Mouse (Mus musculus) left cerebral cortex, adult 9 months (tissue): Measurements from ENCODE around the gene Gan.
A peak's percentile ranks its signal among the peaks of the same experiment; 100 is the strongest.

Experiments used
- DNase-seq, 2 experiments: peaks; one replicate each; pipeline ENCODE4 v3.0.0; 2022; ENCODE audit warnings: low spot score in 2 of 2

Gan gene

DNA sequence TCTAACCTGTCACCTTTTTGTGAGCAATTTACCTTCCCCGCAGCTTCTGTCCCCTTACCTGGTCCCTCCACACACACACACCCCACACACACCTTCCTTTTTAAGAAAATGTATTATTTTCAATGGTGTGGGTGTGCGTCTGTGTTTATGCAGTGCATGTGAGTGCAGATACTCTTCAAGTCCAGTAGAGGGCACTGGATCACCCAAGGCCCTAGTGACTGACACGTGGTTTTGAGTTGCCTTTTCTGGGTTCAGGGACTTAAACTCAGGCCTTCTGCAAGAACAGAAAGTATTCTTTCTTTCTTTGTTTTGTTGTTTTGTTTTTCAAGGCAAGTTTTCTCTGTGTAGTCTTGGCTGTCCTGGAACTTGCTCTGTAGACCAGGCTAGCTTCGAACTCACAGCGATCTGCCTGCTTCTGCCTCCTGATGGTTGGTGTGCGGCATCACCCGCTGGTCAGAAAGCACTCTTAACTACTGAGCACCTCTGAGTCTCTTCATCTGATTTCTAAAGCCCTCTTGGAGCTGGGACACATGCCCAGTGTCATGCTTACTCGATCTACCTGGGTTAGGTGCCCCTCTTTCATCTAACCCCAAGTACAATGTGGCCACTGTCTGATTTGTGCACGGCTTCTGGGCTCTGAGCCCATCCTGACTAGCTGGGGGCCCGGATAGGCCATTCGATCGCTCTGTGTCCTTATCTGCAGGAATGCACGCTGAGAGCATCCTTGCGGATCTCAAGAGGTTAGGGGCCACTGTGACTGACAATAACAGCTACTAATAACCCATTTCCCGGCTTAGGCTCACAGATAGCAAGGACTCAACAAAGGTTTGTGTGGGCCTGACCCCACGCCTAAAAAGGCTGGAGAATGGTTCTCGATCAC lies 95.7 kb downstream of the Gan start:
- DNase-seq, result no peak

DNA sequence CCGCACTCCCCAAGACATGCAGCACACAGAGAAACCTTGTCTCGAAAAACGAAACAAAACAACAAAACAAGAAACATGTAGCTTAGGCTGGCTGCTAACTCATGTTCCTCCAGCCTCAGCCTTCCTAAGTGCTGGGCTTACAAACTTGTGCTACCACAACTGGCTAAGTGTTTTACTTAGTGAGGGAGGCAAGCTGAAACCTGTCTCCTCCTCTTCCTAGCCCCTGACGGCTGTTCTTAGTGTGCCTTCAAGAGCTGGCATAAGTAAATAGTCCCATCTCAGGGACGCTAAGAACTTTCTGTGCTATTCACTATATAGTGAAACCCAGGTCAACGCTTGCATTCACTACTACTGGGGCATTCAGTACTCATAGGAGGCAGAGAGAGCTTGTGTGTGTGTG lies 96.6 kb downstream of the Gan start:
- DNase-seq, result no peak

DNA sequence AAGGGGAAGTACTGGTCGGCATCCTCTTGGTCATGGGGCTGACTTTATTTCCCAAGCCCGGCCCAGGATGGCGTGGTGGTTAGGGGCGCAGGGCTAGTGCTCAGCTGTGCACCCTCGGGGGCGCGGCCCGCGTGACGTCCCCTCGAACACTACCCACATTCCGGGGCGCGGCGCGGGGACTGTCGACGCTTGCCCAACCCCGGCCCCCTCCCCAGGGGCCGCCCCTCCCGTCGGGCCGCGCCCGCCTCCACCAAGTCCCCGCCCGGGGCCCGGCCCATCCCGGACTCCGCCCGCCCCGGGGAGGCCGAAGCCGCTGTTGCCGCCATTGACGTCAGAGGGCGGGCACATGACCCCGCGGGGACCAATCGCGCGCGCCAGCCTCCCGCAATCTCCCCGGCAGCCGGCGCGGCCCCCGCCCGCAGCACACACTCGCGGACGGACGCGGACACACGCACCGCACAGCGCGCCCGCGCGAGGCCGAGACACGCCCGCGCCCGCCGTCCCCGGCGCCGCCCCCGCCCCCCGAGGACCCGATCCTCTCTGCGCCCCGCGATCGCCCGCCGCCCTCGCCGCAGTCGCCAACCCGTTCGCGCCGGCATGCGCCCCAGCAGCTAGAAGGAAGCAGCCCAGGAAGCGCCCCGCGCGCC lies 98.5 kb downstream of the Gan start:
- DNase-seq, result peak; percentile 83 to 92

DNA sequence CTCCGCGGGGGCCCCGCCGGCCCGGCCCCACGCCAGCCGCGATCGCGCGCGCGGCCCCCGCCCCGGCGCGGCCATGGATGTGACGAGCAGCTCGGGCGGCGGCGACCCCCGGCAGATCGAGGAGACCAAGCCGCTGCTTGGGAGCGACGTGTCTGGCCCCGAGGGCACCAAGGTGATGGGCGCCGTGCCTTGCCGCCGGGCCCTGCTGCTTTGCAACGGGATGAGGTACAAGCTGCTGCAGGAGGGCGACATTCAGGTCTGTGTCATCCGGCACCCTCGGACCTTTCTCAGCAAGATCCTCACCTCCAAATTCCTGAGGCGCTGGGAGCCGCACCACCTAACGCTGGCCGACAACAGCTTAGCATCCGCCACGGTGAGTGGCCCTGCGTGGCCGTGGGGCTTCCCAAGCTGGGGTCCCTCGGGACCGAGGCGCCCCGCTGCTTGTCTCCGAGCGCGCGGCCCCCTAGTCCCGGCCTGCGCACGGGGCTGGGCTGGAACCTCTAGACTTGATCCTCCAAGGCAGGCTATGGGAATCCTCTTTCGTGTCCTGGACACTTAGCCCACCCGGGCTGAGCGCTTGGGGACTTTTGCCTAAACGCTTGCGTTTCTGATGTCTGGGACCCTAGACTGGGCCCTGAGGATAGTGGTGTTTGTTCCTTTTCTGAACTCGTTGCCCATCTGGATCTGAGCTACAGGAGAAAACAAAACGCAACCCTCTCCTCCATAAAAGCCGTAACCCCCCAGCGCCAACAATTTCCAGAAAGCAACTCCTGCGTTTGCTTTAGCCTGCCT lies 99.3 kb downstream of the Gan start, which contains the start of gene Cmip:
Gene Cmip, plus strand, starts transcription at position 36 of the 792 bp plus-strand sequence.
- peak in 1 of 2 experiments; percentile 46 for DNase-seq

DNA sequence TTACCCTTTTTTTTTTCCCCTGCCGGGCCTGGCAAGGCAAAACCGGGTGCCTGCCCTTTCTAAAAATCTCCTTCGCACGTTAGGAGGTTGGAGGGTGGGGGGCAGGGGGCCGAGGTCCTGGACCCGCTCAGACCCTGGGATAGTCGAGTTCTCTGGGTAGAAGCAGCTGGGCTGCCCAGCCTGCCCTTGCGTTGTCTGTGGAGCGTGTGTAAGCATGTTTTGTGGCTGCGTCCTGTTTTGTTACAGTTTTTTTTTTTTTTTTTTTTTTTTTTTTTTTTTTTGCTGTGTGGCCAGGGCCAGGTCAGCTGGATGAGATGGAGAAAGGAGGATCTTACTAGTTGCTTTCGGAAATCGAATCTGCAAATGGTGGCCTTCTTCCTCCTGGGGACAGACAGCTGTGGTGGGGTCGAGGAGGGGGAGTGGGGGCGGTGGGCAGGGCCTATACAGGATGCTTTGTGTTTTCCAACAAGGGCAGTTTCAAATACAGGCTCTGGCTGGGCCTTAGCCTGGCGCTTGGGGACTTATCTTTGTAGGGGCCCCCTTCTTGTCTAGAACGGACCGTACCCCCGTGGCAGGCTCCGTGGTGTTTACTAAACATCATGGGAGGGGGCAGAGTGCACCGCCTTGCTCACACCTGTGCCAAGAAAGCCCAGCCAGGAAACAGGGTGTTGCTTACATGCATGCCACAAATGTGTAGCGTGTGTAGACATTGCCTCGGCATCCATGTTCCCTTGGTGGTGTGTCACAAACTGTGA lies 100.1 kb downstream of the Gan start:
- DNase-seq, result no peak

DNA sequence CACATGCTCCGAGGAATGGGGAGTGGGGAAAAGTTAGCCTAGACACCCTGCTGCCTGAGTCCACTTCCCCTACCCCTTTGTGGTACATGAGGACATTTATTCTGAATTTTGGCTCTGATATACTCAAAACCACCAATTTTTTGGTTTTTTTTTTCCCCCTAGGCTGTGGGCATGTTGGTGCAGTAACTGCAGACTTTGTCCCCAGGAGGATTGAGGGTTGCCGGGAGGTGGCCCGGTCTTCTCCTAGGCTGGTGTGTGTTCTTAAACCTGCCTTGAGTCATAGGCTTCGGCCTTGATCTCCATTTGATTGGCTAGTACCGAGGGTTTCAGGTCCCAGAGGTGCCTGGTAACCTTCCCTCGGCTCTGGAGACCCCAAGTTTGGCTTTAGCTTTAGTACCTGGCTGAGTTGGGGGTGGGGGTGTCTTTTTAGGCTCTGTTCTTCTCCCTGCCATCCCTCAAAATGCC lies 100.7 kb downstream of the Gan start:
- no peak for DNase-seq

DNA sequence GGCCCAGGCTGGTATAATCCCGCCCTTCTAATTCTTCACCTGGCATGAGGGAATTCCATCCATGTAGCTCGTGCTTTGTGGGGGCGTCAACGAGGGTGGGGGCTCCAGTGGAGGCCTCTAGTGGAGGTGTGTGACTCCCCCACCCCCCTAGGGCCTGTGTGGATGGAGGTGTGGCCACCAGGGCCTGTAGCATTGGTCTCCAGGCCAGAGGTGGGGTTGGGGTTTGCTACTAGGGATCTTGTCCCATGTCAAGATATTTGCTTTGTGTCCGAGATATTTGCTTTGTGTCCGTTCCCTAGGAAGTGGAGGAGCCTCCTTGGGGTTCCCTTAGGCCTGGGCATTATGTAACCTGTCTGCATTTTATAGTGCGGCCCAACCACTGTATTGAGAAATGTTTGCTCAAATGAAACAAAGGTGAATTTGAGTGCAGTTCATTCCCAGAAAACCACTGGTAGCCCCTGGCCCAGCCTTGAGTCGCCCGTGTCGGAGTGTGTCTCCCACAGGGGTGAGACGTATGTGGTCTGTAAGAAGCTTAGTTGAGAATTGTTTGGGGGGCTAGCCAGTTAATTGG lies 101.6 kb downstream of the Gan start:
- DNase-seq, result no peak

DNA sequence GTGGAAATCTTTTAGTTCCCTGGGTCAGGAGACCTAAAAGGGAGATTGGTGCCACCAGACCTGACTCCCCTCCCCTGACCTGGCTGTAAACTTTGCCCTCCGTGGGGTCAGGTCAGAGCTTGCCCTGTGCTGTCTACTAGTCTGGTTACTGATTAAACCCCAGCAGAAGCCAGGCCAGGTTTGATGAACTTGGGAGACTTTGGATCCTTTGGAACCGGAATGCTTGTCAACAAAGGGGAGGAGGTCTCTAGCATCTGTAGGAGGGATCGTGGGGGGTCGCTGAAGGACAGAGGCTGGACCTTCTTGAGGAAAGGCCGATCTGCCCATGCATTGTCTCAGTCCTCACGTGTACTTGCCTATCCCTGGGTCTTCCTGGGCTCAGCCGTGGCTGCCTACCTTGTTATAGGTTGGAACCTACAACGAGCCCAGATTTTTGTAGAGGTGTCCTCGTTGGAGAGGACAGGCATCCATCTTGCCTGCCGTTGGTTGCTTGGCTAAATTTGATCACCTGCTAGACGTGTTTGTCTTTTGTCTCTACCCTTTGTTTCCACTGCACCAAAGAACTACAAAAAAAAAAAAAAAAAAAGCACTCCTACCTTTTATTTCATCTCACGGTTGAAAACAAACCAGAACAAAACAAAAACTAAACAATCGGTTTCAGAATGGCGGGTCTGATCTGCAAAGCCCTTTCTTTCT lies 102.4 kb downstream of the Gan start:
- no peak for DNase-seq

DNA sequence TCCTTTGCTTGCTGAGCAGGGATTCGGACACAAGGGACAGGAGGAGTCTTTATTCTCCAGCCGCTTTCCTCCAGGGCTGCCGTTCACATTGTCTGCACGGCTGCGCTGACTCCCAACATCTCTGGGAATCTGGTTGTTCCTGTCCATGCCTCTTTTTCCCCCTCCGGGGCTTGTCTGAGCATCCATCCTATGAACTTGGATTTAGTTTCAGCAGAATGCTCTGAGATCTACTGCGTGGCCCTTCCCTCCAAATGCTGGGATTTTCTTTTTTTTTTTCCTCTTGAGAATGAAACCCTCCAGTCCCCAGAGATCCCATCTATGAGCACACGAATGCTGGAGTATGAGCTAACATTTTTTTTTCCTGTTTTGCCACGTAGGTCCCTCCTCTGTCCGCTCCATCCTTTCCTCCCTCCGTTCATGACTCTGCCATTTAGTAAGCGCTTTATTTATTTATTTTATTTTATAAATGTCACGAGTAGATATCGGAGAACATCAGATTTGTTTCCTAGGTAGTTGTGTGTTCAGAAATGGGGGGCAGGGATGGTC lies 103.1 kb downstream of the Gan start:
- DNase-seq, result no peak

DNA sequence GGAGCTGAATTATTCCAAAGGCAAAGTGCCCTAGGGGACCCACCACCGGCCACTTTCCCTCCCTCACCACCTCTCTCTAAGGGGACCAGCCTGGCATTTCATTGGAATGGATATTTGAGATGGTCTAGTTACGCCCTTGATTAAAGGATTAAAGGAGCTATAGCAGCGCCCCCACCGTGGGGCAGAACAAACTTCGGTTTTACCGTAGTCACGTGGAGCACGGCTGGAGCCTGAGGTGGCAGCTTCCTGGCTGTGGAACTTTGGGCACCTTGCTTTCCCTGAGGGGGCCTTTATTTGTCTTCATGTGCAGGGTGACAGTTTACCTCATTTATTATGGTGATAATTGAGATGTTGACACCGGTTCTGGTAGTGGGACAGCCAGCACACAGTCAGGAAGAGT lies 103.8 kb downstream of the Gan start:
- no peak for DNase-seq

DNA sequence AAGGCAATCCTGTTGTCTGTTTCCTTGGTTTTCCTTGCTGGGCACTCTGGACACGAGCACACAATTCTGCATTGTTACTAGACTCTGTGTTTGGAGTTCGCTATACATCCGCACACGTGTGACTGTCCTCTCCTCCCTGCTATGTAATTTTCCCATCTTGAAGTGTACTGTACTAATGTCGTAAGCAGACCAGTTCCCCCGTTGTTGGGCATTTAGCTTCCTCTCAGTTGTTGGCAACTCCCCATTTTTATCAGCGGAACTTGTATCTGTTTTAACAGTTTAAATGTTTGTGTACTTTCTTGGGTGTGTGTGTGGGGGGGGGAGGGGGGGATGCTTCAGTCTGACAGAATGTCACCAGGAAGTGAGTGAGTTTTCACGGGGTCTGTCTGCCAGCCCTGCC lies 104.8 kb downstream of the Gan start:
- no peak for DNase-seq

DNA sequence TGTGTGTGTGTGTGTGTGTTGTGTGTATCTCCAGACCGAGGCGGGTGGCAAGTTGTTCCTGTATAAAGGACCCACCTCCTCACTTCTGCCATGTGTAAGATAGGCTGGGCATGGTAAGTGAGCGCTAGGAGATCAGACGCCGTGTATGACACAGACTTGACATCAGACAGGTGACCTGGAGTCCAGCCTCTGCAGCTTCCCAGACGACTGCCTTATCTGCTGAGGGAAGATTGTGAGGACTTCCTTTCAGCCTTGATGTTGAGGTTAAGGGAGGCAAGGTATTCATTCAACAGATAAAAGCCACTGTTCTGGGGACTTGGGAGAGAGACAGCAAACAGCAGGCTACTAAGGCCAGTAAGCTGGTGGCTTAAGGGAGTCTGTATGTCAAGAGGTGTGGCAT lies 105.5 kb downstream of the Gan start:
- no peak for DNase-seq

DNA sequence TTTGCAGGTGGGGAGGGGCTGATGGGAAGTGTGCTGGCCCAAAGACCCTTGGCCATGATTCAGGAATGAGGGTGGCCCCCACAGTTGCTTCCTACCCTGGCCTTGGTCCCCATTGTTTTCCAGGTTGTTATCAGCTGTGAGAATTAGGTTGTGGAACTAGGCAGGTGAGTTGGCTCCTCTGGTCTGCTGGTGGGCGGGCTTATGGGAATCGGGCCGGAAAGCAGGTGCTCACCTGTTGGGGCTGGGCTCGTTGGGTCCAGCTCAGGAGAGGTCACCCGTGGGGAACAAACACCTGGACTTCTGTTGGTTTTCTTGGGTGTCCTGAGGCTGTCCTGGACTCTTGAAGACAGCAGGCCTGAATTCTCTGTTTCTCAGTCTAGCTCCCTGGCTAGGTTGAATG lies 107.1 kb downstream of the Gan start:
- DNase-seq, result no peak
